Mouse (Mus musculus) bone marrow, adult 2 months (tissue): ENCODE measurements at regions not wholly inside any gene's neighbourhood (a gene's known extent, or its start where the extent isn't known, plus 50 kb on each side); places are given as distances from the start of the nearest gene placed in this dataset.

Experiments
- CTCF ChIP-seq: fragments of 200-500 bp; IDR thresholded peaks from 2 replicates; pipeline ENCODE4 v1.5.1; 2011; ENCODE audit warnings: low read length, control low read depth; ENCODE audit not compliant: control insufficient read depth, insufficient read depth
- POLR2A ChIP-seq: fragments of 200-500 bp; IDR thresholded peaks from 2 replicates; pipeline ENCODE4 v1.6.1; 2011; ENCODE audit warnings: low read depth, mild to moderate bottlenecking, control low read depth, low read length, borderline replicate concordance; ENCODE audit not compliant: control insufficient read depth

- no peak for TF ChIP-seq POLR2A
- no peak for TF ChIP-seq CTCF
These were observed 109.3 kb downstream of the Tbx4 start for GRCm38 (mm10) chr11:85995318-85996095.
